Mouse (Mus musculus): ENCODE measurements around the gene Cbln1. TPM values are rescaled to one million over a fixed set of nuclear protein-coding genes. Genes with fewer than 3 reads are reported as not detected.

The Cbln1 gene
- polyA plus RNA-seq, 1 experiment from 2014 or later = 5.2 TPM

- Histone ChIP-seq H3K4me3 (ENCODE audit: low read depth, low read length) (no peak overlapping the region), H3K27ac (ENCODE audit: low read depth, low read length) (no peak overlapping the region), H3K9ac (ENCODE audit: low read length) (no peak overlapping the region), H3K36me3 (ENCODE audit: control insufficient read depth, insufficient read depth, low read length) (no peaks in the 10 kb centered on the region), H3K4me1 (ENCODE audit: control insufficient read depth, insufficient read depth, low read length) (peaks cover 11% of the 10 kb centered on the region), H3K27me3 (ENCODE audit: control insufficient read depth, insufficient read depth, low read length) (peaks cover 52% of the 10 kb centered on the region), H3K9me3 (ENCODE audit: control insufficient read depth, low read length) (no peaks in the 10 kb centered on the region), H3K4me2 (ENCODE audit: low read depth) (no peak overlapping the region)
- WGBS = 62% methylated on average over 1 of the region's 1 CpGs
- DNase-seq (ENCODE audit: low spot score) (no peak), ATAC-seq (ENCODE audit: insufficient read depth, low FRiP score, low TSS enrichment) (no peak)
These were observed 5.3 kb downstream of the Cbln1 start for GRCm38 (mm10) chr8:87466936-87467602.

- 39% methylated on average over 6 of the region's 6 CpGs for WGBS
- no peak overlapping the region for H3K9ac ChIP-seq (ENCODE audit: low read length)
- peaks cover 8% of the 10 kb centered on the region for H3K4me1 ChIP-seq (ENCODE audit: control insufficient read depth, insufficient read depth, low read length)
- ATAC-seq (ENCODE audit: insufficient read depth, low FRiP score, low TSS enrichment) = no peak
- H3K27ac ChIP-seq (ENCODE audit: low read depth, low read length) = no peak overlapping the region
- H3K4me2 ChIP-seq (ENCODE audit: low read depth) = no peak overlapping the region
- no peak for DNase-seq (ENCODE audit: low spot score)
- no peaks in the 10 kb centered on the region for H3K36me3 ChIP-seq (ENCODE audit: control insufficient read depth, insufficient read depth, low read length)
- H3K9me3 ChIP-seq (ENCODE audit: control insufficient read depth, low read length) = no peaks in the 10 kb centered on the region
- no peak overlapping the region for H3K4me3 ChIP-seq (ENCODE audit: low read depth, low read length)
- peaks cover 45% of the 10 kb centered on the region for H3K27me3 ChIP-seq (ENCODE audit: control insufficient read depth, insufficient read depth, low read length)
These were observed 6.1 kb downstream of the Cbln1 start for GRCm38 (mm10) chr8:87466335-87466734.

- Histone ChIP-seq H3K4me1 (ENCODE audit: control insufficient read depth, insufficient read depth, low read length) (no peaks in the 10 kb centered on the region), H3K9ac (ENCODE audit: low read length) (no peak overlapping the region), H3K9me3 (ENCODE audit: control insufficient read depth, low read length) (no peaks in the 10 kb centered on the region), H3K27ac (ENCODE audit: low read depth, low read length) (no peak overlapping the region), H3K27me3 (ENCODE audit: control insufficient read depth, insufficient read depth, low read length) (peaks cover 30% of the 10 kb centered on the region), H3K36me3 (ENCODE audit: control insufficient read depth, insufficient read depth, low read length) (no peaks in the 10 kb centered on the region), H3K4me3 (ENCODE audit: low read depth, low read length) (no peak overlapping the region), H3K4me2 (ENCODE audit: low read depth) (no peak overlapping the region)
- 75% methylated on average over 3 of the region's 3 CpGs for WGBS
- DNase-seq (ENCODE audit: low spot score) (no peak), ATAC-seq (ENCODE audit: insufficient read depth, low FRiP score, low TSS enrichment) (no peak)
These were observed 8.0 kb downstream of the Cbln1 start for GRCm38 (mm10) chr8:87464446-87464845.

GRCm38 (mm10) chr8:87461801-87462200 lies 10.6 kb downstream of the Cbln1 start:
- H3K9ac ChIP-seq (ENCODE audit: low read length) = no peak overlapping the region
- ATAC-seq (ENCODE audit: insufficient read depth, low FRiP score, low TSS enrichment) (no peak), DNase-seq (ENCODE audit: low spot score) (no peak)
- H3K4me2 ChIP-seq (ENCODE audit: low read depth) = no peak overlapping the region
- H3K9me3 ChIP-seq (ENCODE audit: control insufficient read depth, low read length) = no peaks in the 10 kb centered on the region
- peaks cover 6% of the 10 kb centered on the region; the same call in 1 of the 2 replicates for H3K27me3 ChIP-seq (ENCODE audit: control insufficient read depth, insufficient read depth, low read length)
- no peaks in the 10 kb centered on the region for H3K36me3 ChIP-seq (ENCODE audit: control insufficient read depth, insufficient read depth, low read length)
- H3K27ac ChIP-seq (ENCODE audit: low read depth, low read length) = no peak overlapping the region
- no peaks in the 10 kb centered on the region for H3K4me1 ChIP-seq (ENCODE audit: control insufficient read depth, insufficient read depth, low read length)
- H3K4me3 ChIP-seq (ENCODE audit: low read depth, low read length) = no peak overlapping the region
- WGBS = 43% methylated on average over 5 of the region's 5 CpGs

GRCm38 (mm10) chr8:87456949-87457348 lies 15.5 kb downstream of the Cbln1 start:
- no peak for DNase-seq (ENCODE audit: low spot score)
- Histone ChIP-seq H3K27me3 (ENCODE audit: control insufficient read depth, insufficient read depth, low read length) (no peaks in the 10 kb centered on the region), H3K9me3 (ENCODE audit: control insufficient read depth, low read length) (no peaks in the 10 kb centered on the region), H3K4me2 (ENCODE audit: low read depth) (no peak overlapping the region), H3K4me1 (ENCODE audit: control insufficient read depth, insufficient read depth, low read length) (no peaks in the 10 kb centered on the region), H3K4me3 (ENCODE audit: low read depth, low read length) (no peak overlapping the region), H3K27ac (ENCODE audit: low read depth, low read length) (no peak overlapping the region), H3K9ac (ENCODE audit: low read length) (no peak overlapping the region), H3K36me3 (ENCODE audit: control insufficient read depth, insufficient read depth, low read length) (no peaks in the 10 kb centered on the region)
- WGBS = 80% methylated on average over 4 of the region's 4 CpGs
- ATAC-seq (ENCODE audit: insufficient read depth, low FRiP score, low TSS enrichment) = no peak

- 90% methylated on average over 4 of the region's 4 CpGs for WGBS
- no peaks in the 10 kb centered on the region for H3K4me1 ChIP-seq (ENCODE audit: control insufficient read depth, insufficient read depth, low read length)
- DNase-seq (ENCODE audit: low spot score) = no peak
These were observed 19.6 kb downstream of the Cbln1 start for GRCm38 (mm10) chr8:87452815-87453214.

GRCm38 (mm10) chr8:87451737-87452136 lies 20.7 kb downstream of the Cbln1 start:
- WGBS = 78% methylated on average over 2 of the region's 2 CpGs

More at GRCm38 (mm10) chr8:87452815-87453214, 19.6 kb downstream of the Cbln1 start:
- no peaks in the 10 kb centered on the region for H3K36me3 ChIP-seq (ENCODE audit: control insufficient read depth, insufficient read depth, low read length)
- H3K27ac ChIP-seq (ENCODE audit: low read depth, low read length) = no peak overlapping the region
- H3K27me3 ChIP-seq (ENCODE audit: control insufficient read depth, insufficient read depth, low read length) = no peaks in the 10 kb centered on the region
- ATAC-seq (ENCODE audit: insufficient read depth, low FRiP score, low TSS enrichment) = no peak
- no peak overlapping the region for H3K4me3 ChIP-seq (ENCODE audit: low read depth, low read length)
- no peaks in the 10 kb centered on the region for H3K9me3 ChIP-seq (ENCODE audit: control insufficient read depth, low read length)
- H3K4me2 ChIP-seq (ENCODE audit: low read depth) = no peak overlapping the region
- H3K9ac ChIP-seq (ENCODE audit: low read length) = no peak overlapping the region

GRCm38 (mm10) chr8:87434592-87434991 lies 37.8 kb downstream of the Cbln1 start:
- H3K4me2 ChIP-seq (ENCODE audit: low read depth) = no peak overlapping the region
- H3K27ac ChIP-seq (ENCODE audit: low read depth, low read length) = no peak overlapping the region
- H3K9ac ChIP-seq (ENCODE audit: low read length) = no peak overlapping the region
- no peaks in the 10 kb centered on the region for H3K9me3 ChIP-seq (ENCODE audit: control insufficient read depth, low read length)
- no peak for DNase-seq (ENCODE audit: low spot score)
- H3K36me3 ChIP-seq (ENCODE audit: control insufficient read depth, insufficient read depth, low read length) = no peaks in the 10 kb centered on the region
- H3K4me3 ChIP-seq (ENCODE audit: low read depth, low read length) = no peak overlapping the region
- 64% methylated on average over 3 of the region's 3 CpGs for WGBS
- no peaks in the 10 kb centered on the region for H3K27me3 ChIP-seq (ENCODE audit: control insufficient read depth, insufficient read depth, low read length)
- H3K4me1 ChIP-seq (ENCODE audit: control insufficient read depth, insufficient read depth, low read length) = no peaks in the 10 kb centered on the region
- ATAC-seq (ENCODE audit: insufficient read depth, low FRiP score, low TSS enrichment) = no peak

More at GRCm38 (mm10) chr8:87451737-87452136, 20.7 kb downstream of the Cbln1 start:
- Histone ChIP-seq H3K27me3 (ENCODE audit: control insufficient read depth, insufficient read depth, low read length) (no peaks in the 10 kb centered on the region), H3K36me3 (ENCODE audit: control insufficient read depth, insufficient read depth, low read length) (no peaks in the 10 kb centered on the region), H3K4me2 (ENCODE audit: low read depth) (no peak overlapping the region), H3K9ac (ENCODE audit: low read length) (no peak overlapping the region), H3K4me1 (ENCODE audit: control insufficient read depth, insufficient read depth, low read length) (no peaks in the 10 kb centered on the region), H3K9me3 (ENCODE audit: control insufficient read depth, low read length) (no peaks in the 10 kb centered on the region), H3K27ac (ENCODE audit: low read depth, low read length) (no peak overlapping the region), H3K4me3 (ENCODE audit: low read depth, low read length) (no peak overlapping the region)
- DNase-seq (ENCODE audit: low spot score) = no peak
- no peak for ATAC-seq (ENCODE audit: insufficient read depth, low FRiP score, low TSS enrichment)

GRCm38 (mm10) chr8:87427188-87427587 lies 45.2 kb downstream of the Cbln1 start:
- Histone ChIP-seq H3K9ac (ENCODE audit: low read length) (no peak overlapping the region), H3K9me3 (ENCODE audit: control insufficient read depth, low read length) (no peaks in the 10 kb centered on the region), H3K4me1 (ENCODE audit: control insufficient read depth, insufficient read depth, low read length) (no peaks in the 10 kb centered on the region), H3K27me3 (ENCODE audit: control insufficient read depth, insufficient read depth, low read length) (no peaks in the 10 kb centered on the region), H3K36me3 (ENCODE audit: control insufficient read depth, insufficient read depth, low read length) (no peaks in the 10 kb centered on the region), H3K27ac (ENCODE audit: low read depth, low read length) (no peak overlapping the region), H3K4me2 (ENCODE audit: low read depth) (no peak overlapping the region), H3K4me3 (ENCODE audit: low read depth, low read length) (no peak overlapping the region)
- DNase-seq (ENCODE audit: low spot score) = no peak
- no peak for ATAC-seq (ENCODE audit: insufficient read depth, low FRiP score, low TSS enrichment)
